Mouse (Mus musculus): ENCODE results near the gene Focad. TPM values are rescaled to one million over a fixed set of nuclear protein-coding genes. Genes with fewer than 3 reads are reported as not detected.

Focad gene
- total RNA-seq, 2 experiments from 2014 or later: 19.7 to 26.3 TPM

GRCm38 (mm10) chr4:88149462-88149861 is 55.0 kb downstream of the Focad start:
- no peak for DNase-seq (ENCODE audit: low spot score in 2 of 2)

GRCm38 (mm10) chr4:88155490-88156160 is 61.2 kb downstream of the Focad start:
- no peak for DNase-seq (ENCODE audit: low spot score in 2 of 2)

- DNase-seq (ENCODE audit: low spot score in 2 of 2): no peak
Observed at GRCm38 (mm10) chr4:88156961-88157360, 62.5 kb downstream of the Focad start.

GRCm38 (mm10) chr4:88157644-88158043 is 63.2 kb downstream of the Focad start:
- DNase-seq (ENCODE audit: low spot score in 2 of 2): no peak

- no peak for DNase-seq (ENCODE audit: low spot score in 2 of 2)
Observed at GRCm38 (mm10) chr4:88159256-88159655, 64.8 kb downstream of the Focad start.

- DNase-seq (ENCODE audit: low spot score in 2 of 2): no peak
Observed at GRCm38 (mm10) chr4:88159700-88160099, 65.3 kb downstream of the Focad start.

- no peak for DNase-seq (ENCODE audit: low spot score in 2 of 2)
Observed at GRCm38 (mm10) chr4:88163511-88164247, 69.2 kb downstream of the Focad start.

- no peak for DNase-seq (ENCODE audit: low spot score in 2 of 2)
Observed at GRCm38 (mm10) chr4:88167008-88167862, 72.8 kb downstream of the Focad start.

GRCm38 (mm10) chr4:88175058-88175974 is 80.9 kb downstream of the Focad start:
- DNase-seq (ENCODE audit: low spot score in 2 of 2): no peak

GRCm38 (mm10) chr4:88179296-88179695 is 84.9 kb downstream of the Focad start:
- no peak for DNase-seq (ENCODE audit: low spot score in 2 of 2)

- no peak for DNase-seq (ENCODE audit: low spot score in 2 of 2)
Observed at GRCm38 (mm10) chr4:88184293-88184692, 89.9 kb downstream of the Focad start.

- no peak for DNase-seq (ENCODE audit: low spot score in 2 of 2)
Observed at GRCm38 (mm10) chr4:88185872-88186426, 91.5 kb downstream of the Focad start.

- DNase-seq (ENCODE audit: low spot score in 2 of 2): no peak
Observed at GRCm38 (mm10) chr4:88187649-88188048, 93.2 kb downstream of the Focad start.

- no peak for DNase-seq (ENCODE audit: low spot score in 2 of 2)
Observed at GRCm38 (mm10) chr4:88189495-88189894, 95.1 kb downstream of the Focad start.

- no peak for DNase-seq (ENCODE audit: low spot score in 2 of 2)
Observed at GRCm38 (mm10) chr4:88194256-88194655, 99.8 kb downstream of the Focad start.

GRCm38 (mm10) chr4:88195898-88196495 is 101.6 kb downstream of the Focad start:
- no peak for DNase-seq (ENCODE audit: low spot score in 2 of 2)

GRCm38 (mm10) chr4:88196500-88196912 is 102.1 kb downstream of the Focad start:
- no peak for DNase-seq (ENCODE audit: low spot score in 2 of 2)

GRCm38 (mm10) chr4:88197244-88197643 is 102.8 kb downstream of the Focad start:
- DNase-seq (ENCODE audit: low spot score in 2 of 2): no peak

GRCm38 (mm10) chr4:88199186-88199585 is 104.8 kb downstream of the Focad start:
- DNase-seq (ENCODE audit: low spot score in 2 of 2): no peak

- DNase-seq (ENCODE audit: low spot score in 2 of 2): no peak
Observed at GRCm38 (mm10) chr4:88201047-88201446, 106.6 kb downstream of the Focad start.
